Mouse (Mus musculus) gastrocnemius, postnatal 4 days (tissue): Measurements from ENCODE around the gene Cmtr1. TPM values are rescaled to one million over a fixed set of nuclear protein-coding genes. Genes with fewer than 3 reads are reported as not detected.

Experiments
- DNase-seq, 2 experiments: peaks; one replicate each; pipeline ENCODE4 v3.0.0; 2021 to 2022; ENCODE audit warnings: low spot score in 2 of 2, mixed read lengths in 2 of 2
- total RNA-seq, 2 experiments: library from RNA; stranded (reverse); gene quantifications; 2 replicates each; pipeline ENCODE4 v1.2.3; 2021

The Cmtr1 gene
- total RNA-seq, 2 experiments from 2014 or later: 52.0 to 56.4 TPM

DNA sequence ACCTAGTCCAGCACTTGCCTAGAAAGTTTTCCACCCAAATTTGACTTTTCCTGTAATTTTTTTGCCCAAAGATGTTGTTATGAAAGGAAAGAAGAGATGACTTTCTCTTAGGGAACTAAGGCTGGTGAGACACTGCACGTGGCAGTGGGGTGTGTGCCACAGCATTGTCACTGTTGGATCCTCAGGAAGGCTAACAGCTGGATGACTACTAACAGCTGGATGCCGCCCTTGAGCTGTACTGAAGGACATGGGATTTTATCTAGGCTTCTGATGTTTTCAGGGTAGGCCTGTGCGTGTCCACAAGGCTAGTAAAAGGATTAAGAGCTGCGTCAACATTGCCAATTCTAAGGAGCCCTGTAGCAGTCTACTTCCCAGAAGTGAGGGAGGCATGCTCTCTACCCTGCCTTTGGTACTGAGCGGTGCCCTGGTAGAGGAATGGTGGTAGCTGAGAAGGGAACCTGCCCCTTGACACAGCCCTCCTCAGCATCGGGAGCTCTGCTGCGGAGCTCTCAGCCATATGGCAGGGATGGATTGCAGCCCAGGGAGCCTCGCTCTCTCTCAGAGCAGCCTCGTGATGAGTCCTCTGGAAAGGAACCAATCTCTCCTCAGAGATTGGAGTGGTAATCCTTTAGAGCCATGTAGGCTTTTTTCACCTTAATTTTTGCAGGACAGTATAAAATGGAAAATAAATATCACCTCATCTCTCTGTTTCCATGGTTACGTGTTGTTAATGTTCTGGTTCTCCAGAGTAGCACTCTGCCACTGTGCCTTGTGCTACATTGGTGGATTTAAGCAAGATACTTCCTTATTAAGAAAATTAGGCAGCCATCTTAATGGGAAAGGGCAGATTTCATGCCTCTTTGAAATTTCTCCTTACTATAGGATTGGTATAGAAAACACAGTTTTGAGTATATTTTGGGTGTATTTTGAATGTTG is 7.9 kb downstream of the Cmtr1 start:
- DNase-seq: no peak

GRCm38 (mm10) chr17:29669030-29669429 is 8.6 kb downstream of the Cmtr1 start:
- no peak for DNase-seq

- no peak for DNase-seq
Measured at GRCm38 (mm10) chr17:29669936-29670335, 9.5 kb downstream of the Cmtr1 start.

GRCm38 (mm10) chr17:29671021-29671420 is 10.6 kb downstream of the Cmtr1 start:
- DNase-seq: no peak

DNA sequence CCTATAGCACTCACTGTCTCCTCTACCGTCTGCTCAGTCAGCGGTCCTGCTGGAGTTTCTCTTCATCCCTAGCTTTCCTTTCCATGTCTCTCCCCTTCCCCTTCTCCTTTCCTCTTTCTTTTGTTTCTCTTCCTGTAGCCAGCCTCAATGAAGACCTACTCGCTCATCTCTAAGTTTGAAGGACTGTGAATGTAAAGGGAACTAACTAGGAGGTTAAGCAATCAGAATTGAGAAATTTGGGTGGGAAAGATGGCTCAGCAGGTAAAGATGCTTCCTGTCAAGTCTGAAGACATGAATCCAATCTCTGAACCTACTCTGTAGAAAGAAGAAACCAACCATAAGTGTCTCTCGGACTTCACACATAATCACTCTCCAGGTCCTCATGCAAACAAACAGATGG is 12.9 kb downstream of the Cmtr1 start:
- DNase-seq: no peak

DNA sequence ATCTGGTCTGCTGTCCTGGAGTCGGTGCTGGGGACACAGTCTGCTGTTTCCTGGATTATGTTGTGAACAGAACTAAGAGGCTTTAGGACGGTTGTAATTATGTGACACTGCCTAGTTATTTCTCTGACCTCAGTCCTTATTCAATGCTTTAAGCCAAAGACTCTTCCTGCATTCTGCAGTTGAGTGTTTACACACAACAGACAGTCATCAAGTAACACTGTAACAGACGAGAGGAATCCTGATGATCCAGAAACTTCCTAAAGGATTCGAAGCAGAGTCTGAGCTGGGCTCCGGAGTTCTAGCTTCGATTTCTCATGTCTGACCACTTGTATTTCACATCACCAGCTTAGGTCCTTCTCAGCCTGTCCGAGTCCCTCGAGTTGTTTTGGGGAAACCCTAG is 18.1 kb downstream of the Cmtr1 start:
- DNase-seq: no peak

DNA sequence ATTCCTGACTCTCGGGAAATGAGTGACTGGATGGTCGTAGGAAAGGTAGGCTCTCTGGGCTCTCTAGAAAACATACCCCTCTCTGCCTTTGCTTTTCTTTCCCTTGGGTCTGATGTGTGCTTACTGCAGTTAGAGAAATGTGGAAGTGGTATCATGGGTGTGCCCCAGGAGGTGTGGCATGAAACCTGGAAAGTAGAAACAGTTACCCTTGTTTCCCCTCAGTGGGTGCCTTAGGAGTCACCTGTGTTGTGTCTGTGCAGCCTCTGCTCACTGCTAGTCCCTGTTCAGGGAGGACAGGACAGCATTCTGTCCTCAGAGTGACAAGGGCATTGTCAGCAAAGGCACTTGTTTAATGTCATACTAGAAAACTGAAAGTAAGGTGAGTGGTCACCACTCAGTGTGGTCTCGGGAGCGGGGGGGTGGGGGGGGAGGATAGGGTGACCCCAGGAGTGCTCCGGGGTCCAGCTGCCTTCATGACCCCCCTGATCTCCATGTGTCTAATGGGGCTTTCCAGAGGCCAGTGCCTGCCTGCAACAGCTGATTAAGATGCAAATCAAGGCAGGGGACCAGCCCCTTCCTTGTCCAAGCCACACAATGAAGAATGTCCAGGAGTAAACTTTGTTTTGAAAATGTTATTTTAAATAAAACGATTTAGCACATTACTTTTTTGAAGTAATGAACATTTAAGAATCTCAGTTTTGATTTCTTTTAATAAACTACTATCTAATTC is 18.8 kb downstream of the Cmtr1 start:
- no peak for DNase-seq

DNA sequence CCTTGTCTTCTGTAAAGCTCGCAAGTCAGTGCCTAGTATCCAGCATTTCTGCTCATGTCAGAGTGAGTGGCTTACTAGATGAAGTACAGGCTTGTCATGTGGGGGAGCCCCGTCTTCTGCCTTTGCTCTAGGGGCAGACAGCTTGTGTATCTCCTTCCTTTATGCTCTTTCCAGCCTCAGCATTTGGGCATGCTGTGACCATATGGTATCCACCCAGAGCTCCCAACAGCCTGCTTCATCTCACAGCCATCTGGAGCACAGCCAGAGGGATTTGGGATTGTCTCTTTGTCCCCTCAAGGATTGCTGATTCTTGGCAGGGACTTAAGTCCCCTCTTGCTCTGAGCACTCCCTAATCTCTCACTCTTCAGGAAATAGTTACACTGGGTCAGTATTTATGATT is 19.8 kb downstream of the Cmtr1 start:
- no peak for DNase-seq

GRCm38 (mm10) chr17:29680921-29681320 is 20.5 kb downstream of the Cmtr1 start:
- no peak for DNase-seq

DNA sequence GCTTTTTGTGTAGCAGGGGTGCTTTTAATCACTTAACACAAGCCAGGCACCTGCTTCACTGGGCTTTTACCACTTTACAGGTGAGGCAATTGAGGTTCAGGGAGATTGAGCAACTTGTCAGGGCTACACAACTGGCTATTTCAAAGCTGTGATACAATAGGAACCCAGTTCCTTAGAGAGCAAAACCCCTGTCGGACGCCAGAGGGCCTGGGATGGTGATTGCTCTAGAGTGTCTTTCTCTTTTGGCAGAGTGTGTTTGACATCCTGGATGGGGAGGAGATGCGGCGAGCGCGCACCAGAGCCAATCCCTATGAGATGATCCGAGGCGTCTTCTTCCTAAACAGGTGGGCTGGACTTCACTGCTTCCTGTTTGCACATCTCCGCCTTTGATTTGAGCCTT is 21.3 kb downstream of the Cmtr1 start:
- DNase-seq: no peak

DNA sequence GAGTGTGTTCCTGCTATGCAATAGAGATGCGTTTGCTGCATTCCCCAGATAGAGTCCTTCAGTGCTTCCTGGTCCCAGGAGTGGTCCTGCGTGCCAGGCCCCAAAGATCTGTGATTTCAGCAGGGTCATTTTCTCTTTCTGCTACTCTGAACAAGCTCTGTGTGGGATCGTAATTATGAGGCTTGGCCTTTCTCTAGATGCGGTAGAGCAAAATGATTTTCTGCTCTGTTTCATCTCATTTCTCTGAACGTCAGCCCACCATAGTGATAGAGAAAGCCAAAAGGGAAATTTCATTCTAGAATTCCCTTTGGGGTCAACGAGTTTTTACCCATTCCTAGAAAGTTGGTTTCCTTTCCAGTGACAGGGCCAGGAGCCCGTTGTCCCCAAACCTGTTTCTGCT is 21.9 kb downstream of the Cmtr1 start:
- DNase-seq: no peak

DNA sequence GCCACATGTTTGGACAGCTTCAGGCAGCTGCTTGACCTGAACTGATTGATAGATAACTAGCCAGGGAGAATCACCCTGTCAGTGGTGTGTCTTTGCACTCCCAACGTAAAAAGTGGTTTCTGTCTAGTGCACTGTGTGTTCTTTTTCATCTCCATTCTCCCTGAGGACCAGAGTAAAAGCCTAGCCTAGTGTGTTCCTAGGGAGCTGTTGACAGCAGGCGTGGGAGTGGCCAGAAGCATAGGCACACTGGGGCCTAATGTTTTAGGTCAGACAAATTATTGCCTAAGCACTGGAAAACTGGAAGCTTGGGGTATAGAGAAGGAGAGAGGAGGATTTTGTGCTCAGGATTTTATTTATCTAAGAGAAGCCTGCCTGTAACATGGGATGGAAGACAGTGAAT is 22.7 kb downstream of the Cmtr1 start:
- DNase-seq: no peak

DNA sequence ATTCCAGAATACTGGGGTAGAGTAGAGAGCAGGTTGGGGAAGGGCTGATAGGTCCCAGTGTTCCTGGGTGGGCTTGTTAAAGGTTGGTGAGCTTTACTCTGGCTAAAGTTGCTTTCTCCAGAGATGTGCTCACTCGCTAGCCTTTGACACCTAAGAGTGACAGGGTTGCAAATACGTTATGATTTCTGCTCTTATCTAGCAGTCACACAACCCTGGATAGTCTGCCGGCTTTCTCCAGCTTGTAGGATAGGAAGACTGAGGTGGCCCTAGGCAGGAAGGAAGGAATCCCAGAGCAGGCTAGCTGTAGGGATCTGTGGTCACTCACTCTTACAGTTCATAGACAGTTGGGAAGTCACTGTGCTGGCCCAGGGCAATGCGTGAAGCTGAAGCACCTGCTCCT is 23.9 kb downstream of the Cmtr1 start:
- no peak for DNase-seq

DNA sequence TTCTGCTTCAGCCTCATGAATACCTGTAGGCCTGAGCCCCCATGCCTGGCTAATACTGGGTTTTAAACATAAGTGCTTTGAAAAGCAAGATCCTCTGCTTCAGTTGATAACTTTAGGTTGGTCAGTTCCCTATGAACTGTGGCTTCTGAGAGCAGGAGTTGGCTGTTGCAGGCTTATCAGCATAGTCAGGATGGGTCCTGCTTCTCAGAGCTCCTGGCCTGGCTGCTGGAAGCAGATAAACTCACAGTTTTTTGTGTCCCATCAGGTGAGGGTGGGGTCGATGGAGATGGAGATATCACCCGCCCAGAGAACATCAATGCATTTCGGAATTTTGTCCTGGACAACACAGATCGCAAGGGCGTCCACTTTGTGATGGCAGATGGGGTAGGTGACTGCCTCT is 26.4 kb downstream of the Cmtr1 start:
- no peak for DNase-seq

GRCm38 (mm10) chr17:29687373-29687772 is 27.0 kb downstream of the Cmtr1 start:
- no peak for DNase-seq

DNA sequence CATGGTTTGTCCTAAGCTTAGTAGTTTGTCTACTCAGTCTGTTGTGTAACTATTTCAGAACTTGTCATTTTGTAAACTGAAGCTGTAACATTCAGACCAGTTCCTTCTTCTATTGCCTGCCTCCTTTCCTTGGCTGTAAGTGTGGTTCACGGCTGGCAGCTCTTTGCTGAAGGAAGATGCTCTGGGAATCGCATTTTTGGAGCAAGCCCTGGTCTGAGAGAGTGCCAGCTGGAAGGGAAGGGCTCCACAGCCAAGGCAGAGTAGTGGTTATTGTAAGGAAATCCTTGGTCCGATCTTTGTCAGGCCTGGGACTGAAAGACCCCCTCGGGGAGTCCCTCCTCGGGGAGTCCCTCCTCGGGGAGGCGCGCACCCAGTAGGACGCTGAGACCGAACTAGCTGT is 28.2 kb downstream of the Cmtr1 start:
- no peak for DNase-seq

- no peak for DNase-seq
Measured at GRCm38 (mm10) chr17:29690257-29690656, 29.9 kb downstream of the Cmtr1 start.

DNA sequence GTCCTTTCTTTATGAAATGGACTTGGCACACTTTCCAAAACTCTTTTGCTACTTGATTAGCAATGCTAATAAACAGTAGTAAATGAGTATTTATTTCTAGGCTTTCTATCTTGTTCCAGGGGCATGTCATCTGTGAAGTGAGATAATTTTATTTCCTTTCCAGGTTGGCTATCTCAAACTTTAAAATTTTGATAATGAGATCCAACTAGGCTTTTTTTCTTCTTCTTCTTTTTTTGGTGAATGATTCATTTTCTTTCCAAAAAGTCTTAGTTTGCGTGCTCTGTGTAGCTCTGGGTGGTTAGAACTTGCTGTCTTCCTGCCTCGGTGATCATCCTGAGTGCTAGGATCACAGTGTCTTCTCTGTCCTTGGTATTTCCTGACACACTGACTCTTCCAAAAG is 32.4 kb downstream of the Cmtr1 start:
- DNase-seq: no peak

GRCm38 (mm10) chr17:29693571-29693970 is 33.2 kb downstream of the Cmtr1 start:
- no peak for DNase-seq

DNA sequence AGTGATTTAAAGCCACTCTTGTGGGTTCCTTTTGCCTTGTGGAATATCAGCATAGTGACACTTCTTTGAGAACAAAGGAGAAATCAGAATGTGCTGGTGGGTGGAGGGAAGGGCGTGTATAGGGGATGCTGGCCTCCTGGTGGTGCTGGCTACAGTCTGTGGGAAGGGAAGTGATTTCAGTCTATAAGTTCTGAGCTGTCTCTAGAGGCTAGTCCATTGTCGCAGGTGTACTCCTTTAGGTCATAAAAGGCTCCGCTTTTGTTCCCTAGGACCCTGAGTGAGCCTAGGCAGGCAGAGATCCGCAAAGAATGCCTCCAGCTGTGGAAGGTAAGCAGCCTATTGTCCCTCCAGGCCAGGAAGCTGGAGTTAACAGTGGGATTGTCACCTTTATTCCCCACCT is 34.1 kb downstream of the Cmtr1 start:
- no peak for DNase-seq

- DNase-seq: no peak
Measured at GRCm38 (mm10) chr17:29696940-29697339, 36.5 kb downstream of the Cmtr1 start.

DNA sequence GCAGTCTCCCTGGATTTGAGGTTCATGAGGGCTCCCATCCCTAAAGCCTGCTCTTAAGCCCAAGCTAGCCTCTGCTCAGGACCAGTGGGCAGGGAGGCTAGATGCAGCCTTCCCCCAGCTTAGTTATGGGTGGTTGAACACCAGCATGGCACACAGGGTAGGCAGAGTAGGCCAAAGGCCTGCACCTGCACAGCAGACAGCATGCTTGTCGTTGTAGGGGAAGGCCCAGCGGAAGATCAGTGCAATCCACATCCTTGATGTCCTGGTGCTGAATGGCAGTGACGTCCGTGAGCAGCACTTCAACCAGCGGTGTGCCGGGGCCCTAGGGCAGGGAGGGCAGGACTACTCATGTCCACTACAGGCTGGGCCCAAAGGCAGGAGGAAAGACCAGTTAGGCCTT is 38.0 kb downstream of the Cmtr1 start:
- DNase-seq: no peak

DNA sequence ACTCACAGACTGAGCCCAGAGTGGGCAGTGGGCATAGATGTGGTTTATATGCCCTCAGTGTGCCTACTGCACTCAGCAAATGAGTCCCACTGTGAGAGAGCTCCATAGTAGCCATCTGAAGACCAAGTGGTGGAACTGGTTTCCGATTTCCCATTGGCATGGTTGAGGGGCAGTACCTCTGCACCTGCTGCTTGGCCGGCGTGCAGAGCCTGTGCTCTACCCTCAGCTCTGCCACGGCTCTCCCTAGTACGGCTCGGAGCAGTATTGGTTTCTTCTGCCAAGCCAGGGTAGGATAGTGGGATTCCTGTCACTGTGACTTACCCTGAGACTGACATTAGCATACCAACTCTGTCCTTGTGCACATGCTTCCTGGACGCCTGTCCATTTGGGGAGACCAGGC is 40.2 kb downstream of the Cmtr1 start:
- DNase-seq: no peak
